Mouse (Mus musculus) gastrocnemius, postnatal 25 days (tissue): Measurements from ENCODE around the gene Bhlhe40. TPM values are rescaled to one million over a fixed set of nuclear protein-coding genes. Genes with fewer than 3 reads are reported as not detected.

Source experiments
- DNase-seq: peaks from one replicate; pipeline ENCODE4 v3.0.0; 2022
- long read RNA-seq, 2 experiments: library from polyadenylated mRNA; stranded (forward); transcript quantifications; one replicate each; pipeline ENCODE4 v2.0.0; 2021
- total RNA-seq, 2 experiments: library from RNA; stranded (reverse); gene quantifications; 1 replicate in 1 of 2; 2 replicates in 1 of 2; pipeline ENCODE4 v1.2.3; 2021

Bhlhe40 gene
- total RNA-seq, result 10 to 100 TPM; 61.9 to 69.2 TPM
- long read RNA-seq, experiment 1, transcript Bhlhe40-201 (5 exons, 3,113 nt), result major isoform, 25 of 39 reads
- long read RNA-seq, experiment 1, transcript Bhlhe40-204 (1 exons, 2,620 nt), result minor isoform, 8 of 39 reads
- long read RNA-seq, experiment 1, partial matches to known transcripts, result 1 of 39 reads
- long read RNA-seq, experiment 1, other reads (novel, unspliced or antisense), result 5 of 39 reads
- long read RNA-seq, experiment 2, transcript Bhlhe40-204 (1 exons, 2,620 nt), result minor isoform, 18 of 116 reads
- long read RNA-seq, experiment 2, transcript Bhlhe40-201 (5 exons, 3,113 nt), result major isoform, 86 of 116 reads
- long read RNA-seq, experiment 2, partial matches to known transcripts, result 2 of 116 reads
- long read RNA-seq, experiment 2, other reads (novel, unspliced or antisense), result 10 of 116 reads

DNA sequence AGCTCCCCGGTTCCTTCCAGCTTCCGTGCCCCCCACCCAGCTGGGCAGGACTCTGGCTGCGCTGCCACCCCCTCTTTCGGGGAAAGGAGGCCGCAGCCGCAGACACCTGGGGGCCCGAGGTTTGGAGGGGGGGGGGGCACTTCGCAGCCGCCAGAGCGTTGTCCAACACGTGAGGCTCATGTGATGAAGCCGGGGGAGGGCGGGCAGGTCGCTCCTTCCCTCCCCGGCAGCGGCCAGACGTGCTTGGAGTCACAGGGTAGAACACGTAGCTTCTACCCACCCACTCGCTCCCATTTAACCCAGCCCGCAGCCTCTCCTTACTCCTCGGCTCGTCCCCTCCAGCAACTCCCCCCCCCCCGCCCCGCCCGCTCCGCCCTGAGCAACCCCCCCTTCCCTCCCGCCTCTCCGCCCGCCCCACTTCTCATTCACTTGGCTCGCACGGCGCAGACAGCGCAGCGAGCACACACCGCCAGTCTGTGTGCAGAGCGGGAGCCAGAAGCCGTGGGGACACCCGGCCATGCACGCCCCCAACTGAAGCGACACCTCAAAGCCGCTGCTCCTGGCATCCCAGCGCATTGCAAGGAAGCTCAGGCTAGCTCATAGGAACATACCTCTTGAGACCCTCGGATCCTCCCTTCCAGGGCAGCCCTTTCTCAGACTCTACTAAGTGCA, at the start of gene Bhlhe40:
Bhlhe40 (plus strand) TSS at position 424 of the 672 bp plus-strand sequence.
- peak; percentile 96 for DNase-seq

GRCm38 (mm10) chr6:108611663-108612062, 48.8 kb upstream of the Bhlhe40 start:
- DNase-seq, result no peak

DNA sequence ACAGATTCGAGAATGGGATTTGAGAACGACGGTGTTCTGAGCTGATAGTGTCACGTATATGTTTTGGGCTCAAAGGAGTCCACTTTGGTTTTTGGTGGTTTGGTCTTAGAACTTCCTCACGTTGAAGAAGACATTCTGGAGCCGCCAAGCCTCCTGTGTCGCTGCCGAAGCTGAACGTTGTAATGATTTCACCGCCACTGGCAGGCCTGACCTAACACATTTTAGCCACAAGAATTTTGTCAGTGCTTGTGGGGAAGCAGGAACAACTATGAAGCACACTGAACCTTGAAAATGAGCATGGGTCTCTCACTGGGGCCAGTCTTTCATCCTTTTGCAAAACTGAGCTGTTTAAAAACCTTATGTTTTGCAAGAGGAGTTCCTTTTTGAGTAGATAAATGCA, 42.4 kb upstream of the Bhlhe40 start:
- no peak for DNase-seq

- DNase-seq, result no peak
Measured at GRCm38 (mm10) chr6:108623028-108623565, 37.3 kb upstream of the Bhlhe40 start.

DNA sequence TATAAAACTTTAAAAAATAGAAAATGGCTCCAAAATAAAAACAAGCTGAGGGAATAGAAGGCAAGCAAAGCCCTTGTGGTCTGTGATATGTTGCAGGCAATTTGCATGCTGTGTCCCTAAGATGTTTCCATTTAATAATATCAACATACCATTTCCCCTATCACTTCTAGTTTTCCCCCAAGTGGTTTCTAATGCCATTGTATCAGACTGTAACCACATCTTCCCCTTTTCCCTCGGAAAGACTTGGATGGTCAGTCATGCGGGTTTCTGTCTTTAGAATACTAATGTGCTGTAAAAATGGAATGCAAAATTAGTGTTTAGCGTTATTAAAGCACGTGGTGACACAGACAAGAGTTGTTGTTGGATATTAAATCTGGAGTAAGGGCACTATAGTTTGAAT, 35.5 kb upstream of the Bhlhe40 start:
- no peak for DNase-seq

DNA sequence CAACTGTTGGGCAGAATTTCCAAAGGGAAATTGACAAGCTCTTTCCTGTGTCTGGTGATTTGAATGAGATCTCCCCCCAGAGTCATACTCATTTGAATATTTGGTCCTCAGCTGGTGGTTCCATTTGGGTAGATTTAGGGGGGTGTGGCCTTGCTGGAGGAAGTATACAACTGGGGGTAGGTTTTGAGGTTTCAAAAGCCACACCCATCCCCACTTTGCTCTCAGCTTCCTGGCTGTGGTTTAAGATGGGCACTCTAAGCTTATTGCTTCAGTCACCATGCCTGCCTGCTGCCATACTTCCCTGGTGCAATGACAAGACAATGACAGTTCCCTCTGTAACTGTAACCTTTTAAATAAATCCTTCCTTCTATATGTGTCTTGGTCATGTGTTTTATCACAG, 29.7 kb upstream of the Bhlhe40 start:
- DNase-seq, result no peak

DNA sequence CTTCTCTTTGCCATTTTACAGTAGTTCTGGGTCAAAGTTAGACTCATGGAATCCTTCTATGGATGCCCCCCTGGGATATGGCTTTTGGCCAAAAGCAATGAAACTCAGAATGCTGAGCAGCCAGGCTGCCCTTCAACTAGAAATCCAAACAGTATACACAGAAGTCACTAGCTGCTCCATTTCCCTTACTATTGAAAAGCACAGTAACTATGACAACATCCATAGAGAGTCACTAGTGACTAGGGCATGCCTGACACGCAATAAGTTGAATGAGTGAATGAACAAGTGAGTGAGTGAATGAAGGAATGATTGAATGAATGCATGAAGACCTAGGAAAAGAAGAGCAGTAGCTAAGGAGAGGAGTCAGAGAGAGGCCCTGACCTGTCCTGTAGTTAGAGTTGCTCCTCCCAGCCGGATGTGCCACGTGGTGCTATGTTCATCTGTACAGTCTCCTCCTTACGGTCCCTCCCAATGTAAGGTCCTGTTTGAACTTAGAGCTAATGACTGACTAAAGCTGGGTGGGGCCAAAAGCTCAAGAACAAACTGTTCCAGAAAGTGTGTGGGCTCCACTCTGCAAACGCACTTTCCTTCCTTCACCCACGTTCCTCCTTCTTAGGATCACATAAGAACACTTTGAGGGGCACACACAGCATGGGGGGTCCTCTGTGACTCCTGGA, 22.1 kb upstream of the Bhlhe40 start:
- DNase-seq, result no peak

GRCm38 (mm10) chr6:108642020-108642419, 18.4 kb upstream of the Bhlhe40 start:
- no peak for DNase-seq

DNA sequence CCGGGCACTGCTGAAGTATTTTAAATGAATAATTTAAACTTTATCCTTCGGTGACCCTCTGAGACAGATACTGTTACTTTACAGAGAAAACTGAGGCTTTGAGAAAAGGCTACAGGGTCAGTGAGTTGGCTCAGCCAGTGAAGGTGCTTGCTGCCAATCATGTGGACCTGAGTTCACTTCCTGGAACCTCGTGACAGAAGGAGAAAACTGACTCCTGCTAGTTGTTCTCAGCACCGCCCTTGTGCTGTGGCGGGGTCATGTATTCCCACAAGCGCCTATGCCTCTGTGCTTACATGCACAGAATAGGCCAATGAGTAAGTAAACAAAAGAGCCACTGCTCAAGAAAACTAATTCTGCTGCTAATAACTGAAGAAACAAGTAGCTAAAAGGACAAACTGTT, 17.4 kb upstream of the Bhlhe40 start:
- DNase-seq, result no peak

- no peak for DNase-seq
Measured at GRCm38 (mm10) chr6:108644311-108644710, 16.1 kb upstream of the Bhlhe40 start.

DNA sequence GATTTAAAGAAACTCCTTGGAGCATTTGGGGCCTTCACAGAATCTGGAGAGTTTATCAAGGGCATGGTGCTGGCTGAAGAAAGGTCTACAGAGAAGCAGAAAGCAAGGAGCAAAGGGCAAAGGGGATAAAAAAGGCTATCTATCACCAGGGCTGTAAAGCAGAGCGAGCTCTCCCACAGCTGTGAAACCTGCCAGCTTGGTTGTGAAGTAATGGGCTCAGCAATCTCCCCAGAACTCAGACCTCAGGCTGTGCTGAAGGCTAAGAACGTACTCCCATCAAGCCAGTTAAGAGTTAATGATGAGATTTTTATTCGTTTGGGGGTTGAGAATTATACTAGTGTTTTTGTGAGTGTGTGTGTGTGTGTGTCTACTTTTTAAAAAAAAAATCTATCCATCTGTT, 13.3 kb upstream of the Bhlhe40 start:
- no peak for DNase-seq

DNA sequence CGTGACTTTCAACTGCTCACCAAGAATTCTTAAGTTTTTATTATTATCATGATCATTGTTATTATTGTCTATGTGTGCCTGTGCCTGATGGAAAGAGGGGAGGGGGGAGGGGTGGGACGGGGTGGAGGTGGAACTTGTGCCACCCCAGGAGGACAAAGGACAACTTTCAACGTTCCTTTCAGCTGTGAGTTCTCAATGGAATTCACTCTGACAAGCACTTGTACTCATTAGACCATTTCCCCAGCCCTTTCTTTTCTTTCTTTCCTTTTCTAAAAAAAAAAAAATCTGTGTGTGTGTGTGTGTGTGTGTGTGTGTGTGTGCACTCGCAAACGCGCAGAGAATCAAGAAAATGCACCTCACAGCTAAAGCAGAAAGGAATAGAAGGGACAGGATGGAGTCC, 12.4 kb upstream of the Bhlhe40 start:
- DNase-seq, result no peak

GRCm38 (mm10) chr6:108655861-108656260, 4.6 kb upstream of the Bhlhe40 start:
- no peak for DNase-seq

DNA sequence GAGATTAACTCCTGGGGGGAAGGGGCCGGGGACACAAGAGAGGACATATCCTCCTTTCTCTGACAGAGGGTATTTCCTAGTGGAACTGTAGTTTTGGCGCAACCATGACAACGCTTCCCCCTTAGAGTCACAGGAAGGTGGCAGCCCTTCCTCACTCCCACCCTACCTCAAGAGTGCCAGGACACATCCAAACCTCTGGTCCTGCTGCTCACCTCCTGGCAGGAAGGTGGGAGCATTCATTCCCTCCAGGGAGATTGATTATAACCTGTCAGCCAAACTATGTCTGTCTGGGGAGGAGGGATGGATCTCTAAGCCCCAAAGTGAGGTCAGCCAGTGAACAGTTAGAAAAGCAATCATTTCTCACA, 2.4 kb upstream of the Bhlhe40 start:
- DNase-seq, result peak; percentile 17

DNA sequence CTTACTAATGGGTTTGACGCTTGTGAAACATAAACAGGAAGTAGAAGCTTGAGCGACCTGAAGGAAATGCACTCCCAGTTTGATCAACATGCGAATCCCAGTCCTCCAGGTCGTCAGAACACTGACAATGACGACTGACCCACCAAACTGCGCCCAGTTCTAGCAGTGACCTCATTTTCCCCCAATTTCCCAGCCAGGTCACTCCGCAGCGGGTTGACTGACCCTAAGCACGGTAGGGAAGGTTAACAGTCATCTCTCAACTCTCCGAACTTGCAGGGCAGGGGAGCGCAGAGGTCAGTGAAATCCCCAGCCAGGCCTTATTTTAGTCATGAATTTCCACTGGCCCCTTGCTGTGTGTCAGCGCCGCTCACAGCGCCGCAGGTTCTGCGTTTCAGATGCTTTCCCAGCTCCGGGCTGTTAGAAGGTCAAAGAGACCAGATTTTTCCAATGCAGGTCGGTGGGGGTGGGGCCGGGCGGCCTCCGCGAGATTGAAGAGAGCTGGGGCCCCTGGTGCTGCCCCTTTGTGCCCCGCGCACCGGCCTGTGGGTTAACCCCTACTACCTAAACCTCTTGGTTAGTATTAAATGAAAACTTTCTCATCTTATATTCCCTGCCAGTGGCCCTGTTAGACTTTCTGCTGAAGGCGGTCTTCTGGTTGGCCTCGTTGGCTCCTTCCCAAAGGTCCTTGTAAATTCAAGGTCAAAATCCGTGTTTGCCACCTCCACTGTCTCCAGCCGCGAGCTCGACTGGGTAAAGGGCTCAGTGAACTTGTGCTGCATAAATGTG, 1.8 kb upstream of the Bhlhe40 start:
- peak; percentile 65 for DNase-seq

- DNase-seq, result peak; percentile 95
Measured at GRCm38 (mm10) chr6:108659221-108659725, 1.2 kb upstream of the Bhlhe40 start.

GRCm38 (mm10) chr6:108659726-108660205, 663 bp upstream of the Bhlhe40 start:
- DNase-seq, result peak; percentile 94

GRCm38 (mm10) chr6:108660878-108661389, 505 bp downstream of the Bhlhe40 start:
- no peak for DNase-seq

GRCm38 (mm10) chr6:108661412-108661811, 983 bp downstream of the Bhlhe40 start:
- peak; percentile 87 for DNase-seq

- no peak for DNase-seq
Measured at GRCm38 (mm10) chr6:108661890-108662289, 1.5 kb downstream of the Bhlhe40 start.
